Mouse (Mus musculus): ENCODE data around the gene Phldb2.

The Phldb2 gene

GRCm38 (mm10) chr16:45723172-45723901 is 230.1 kb downstream of the Phldb2 start:
- no peak for DNase-seq

GRCm38 (mm10) chr16:45722460-45722951 is 230.9 kb downstream of the Phldb2 start:
- no peak for DNase-seq

DNA sequence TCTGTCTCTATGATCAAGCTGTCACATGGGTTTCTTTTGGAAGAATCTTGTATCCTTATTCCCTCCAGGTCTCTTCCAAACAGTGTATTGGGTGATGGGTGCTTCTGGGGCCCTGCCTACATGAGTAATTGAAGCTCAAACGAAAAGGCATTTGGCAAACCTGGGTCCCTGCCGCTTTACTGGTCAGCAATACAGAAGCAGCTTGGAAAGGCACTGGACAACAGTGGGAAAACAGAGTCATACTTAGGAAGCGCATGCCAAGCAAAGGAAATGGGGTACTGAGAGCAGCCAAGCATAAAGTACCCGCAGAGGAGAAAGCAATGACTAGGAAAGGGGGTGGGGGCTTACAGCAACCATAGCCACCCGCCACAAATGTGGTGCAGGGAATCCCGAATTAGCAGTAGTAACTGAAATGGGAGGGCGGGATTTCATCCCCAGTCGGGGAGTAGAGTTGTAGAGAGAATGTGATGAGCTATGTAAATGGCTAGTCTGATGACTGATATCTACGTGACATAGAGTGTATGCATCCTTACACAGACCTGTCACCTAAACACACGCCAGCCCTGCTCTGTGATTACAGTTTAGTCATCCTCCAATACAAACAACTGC is 233.3 kb downstream of the Phldb2 start:
- no peak for DNase-seq

DNA sequence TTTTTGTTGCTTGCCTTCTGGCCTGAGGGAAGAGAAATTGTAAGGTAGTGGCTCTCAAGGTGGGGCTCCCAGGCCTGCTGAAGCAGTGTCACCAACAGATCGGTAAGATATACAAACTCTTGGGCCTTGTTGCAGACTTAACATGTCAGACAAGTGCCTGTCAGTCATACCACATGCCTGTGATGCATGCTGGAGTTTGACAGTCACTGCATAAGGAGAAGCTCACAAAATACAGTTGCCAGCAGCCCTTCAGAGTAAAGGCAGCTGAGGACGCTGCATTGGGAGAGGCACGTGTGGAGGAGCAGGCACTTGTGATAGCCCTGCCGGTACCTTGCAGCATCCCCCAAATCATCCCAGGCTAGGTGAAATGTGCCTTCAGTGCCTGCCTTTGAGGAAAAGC is 235.1 kb downstream of the Phldb2 start:
- no peak for DNase-seq

- no peak for DNase-seq
Measured at GRCm38 (mm10) chr16:45714489-45715150, 238.8 kb downstream of the Phldb2 start.

DNA sequence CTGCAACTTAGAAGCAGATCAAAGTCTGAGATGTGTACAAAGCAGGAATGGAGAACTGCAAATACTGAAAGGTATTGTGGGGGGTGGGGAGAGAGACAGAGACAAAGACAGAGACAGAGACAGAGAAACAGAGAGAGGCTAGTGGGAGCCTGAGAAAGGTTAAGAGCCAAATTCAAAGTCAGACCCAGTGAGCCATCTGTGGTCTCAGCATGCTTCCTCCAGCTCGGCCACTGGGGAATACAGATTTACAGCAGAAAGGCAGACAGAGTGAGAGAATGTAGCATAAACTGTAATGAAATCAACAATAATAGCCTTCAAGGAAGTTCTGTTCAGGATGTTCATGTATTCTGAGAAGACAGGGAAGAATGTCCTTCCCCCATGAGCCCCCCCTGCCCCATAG is 239.5 kb downstream of the Phldb2 start:
- DNase-seq = no peak

DNA sequence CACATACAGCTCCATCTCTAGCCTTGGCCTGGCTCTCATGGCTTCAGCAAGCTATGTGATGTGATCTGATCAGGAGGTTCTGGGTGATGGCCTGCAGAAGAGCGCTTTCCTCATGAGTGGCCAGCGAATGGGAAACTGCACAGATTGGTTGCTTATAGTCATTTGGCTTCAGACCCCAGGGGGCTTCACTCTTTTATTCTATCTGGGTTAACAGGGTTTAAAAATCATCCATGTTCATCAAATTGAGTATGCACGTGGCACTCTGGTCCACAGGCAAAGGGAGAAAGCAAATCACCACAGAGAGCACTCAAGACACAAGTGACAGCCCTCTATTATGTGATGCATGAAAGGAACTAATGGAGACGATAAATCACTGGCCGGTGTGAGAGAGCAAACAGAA is 240.1 kb downstream of the Phldb2 start:
- no peak for DNase-seq

DNA sequence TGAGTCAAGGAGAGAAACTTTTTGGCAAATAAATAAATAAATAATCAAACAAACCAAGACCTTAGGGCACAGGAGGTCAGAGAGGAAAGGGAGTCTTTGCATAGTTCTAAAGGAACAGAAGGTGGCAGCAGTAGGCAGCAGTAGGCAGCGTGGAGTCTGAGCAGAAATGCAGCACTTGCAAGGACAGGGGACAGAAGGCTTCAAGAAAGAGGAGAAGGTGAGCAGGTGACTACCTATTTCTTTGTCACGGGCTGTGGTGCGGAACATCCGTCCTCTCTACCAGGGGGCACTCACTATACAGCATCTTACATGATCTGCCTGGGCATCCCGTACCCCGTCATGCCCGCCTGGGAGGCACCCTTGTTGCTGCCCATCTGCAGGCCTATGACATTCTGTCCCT is 242.1 kb downstream of the Phldb2 start:
- DNase-seq = peak; percentile 10

DNA sequence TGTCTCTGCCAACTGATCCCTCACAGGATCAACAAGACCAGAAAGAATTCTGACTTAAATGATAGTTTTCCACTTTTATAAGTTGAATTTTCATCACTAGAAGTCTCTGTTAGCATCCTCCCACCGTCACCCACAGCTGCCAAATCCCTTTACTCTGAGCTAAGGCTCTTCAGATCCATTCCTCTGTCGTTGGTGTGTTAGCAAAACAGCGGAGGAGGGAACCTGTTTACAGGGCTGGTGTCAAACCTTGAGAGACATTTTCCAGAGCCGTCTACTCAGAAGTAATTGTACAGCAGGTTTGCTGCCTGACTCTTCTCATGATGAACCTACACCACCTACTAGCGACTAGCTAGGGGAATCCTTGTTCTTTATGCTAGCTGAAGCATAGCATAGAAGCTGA is 254.1 kb downstream of the Phldb2 start:
- DNase-seq = no peak

- no peak for DNase-seq
Measured at GRCm38 (mm10) chr16:45697996-45698395, 255.4 kb downstream of the Phldb2 start.
